Mouse (Mus musculus) embryo, embryonic 11.5 days (tissue): Measurements from ENCODE around the gene Nudc.

Experiments used
- DNase-seq: peaks from one replicate; pipeline ENCODE4 v3.0.0-alpha.2; 2012; ENCODE audit warnings: low read depth, low spot score

Gene Nudc

GRCm38 (mm10) chr4:133491800-133492199, 54.0 kb downstream of the Nudc start:
- DNase-seq = no peak

GRCm38 (mm10) chr4:133489489-133490245, 56.1 kb downstream of the Nudc start:
- DNase-seq = no peak

GRCm38 (mm10) chr4:133488619-133489392, 57.0 kb downstream of the Nudc start:
- no peak for DNase-seq

GRCm38 (mm10) chr4:133486673-133487357, 59.0 kb downstream of the Nudc start:
- no peak for DNase-seq

- DNase-seq = no peak
Observed at GRCm38 (mm10) chr4:133485691-133486425, 59.9 kb downstream of the Nudc start.

GRCm38 (mm10) chr4:133484266-133485025, 61.4 kb downstream of the Nudc start:
- no peak for DNase-seq
